Mouse (Mus musculus) regulatory T cell (primary cell): Measurements from ENCODE around the gene Gadd45a.

ENCODE experiments used
- in situ Hi-C: fragments of 300-600 bp; cut with MboI, MseI; formaldehyde crosslinking; loops from one replicate; pipeline ENCODE4 v1.15.1; 2025; ENCODE audit warnings: high pct_unique_total_duplicates

Gene Gadd45a

GRCm38 (mm10) chr6:67036837-67037628 lies at the start of gene Gadd45a:
Gene Gadd45a, minus strand, starts transcription at chr6:67037457.
- in situ Hi-C loops: loop anchor here (5.0 kb wide), 1 partner anchor 120 kb away; no protein-coding TSS in a partner anchor

- in situ Hi-C loops: no loop called here
Observed at GRCm38 (mm10) chr6:67085850-67086437, 48.7 kb upstream of the Gadd45a start.

- in situ Hi-C loops: no loop called here
Observed at GRCm38 (mm10) chr6:67084465-67084864, 47.2 kb upstream of the Gadd45a start.

GRCm38 (mm10) chr6:67081141-67081540 lies 43.9 kb upstream of the Gadd45a start:
- in situ Hi-C loops: no loop called here

- in situ Hi-C loops: no loop called here
Observed at GRCm38 (mm10) chr6:67078076-67078475, 40.8 kb upstream of the Gadd45a start.

- in situ Hi-C loops: no loop called here
Observed at GRCm38 (mm10) chr6:67077477-67077876, 40.2 kb upstream of the Gadd45a start.

- in situ Hi-C loops: no loop called here
Observed at GRCm38 (mm10) chr6:67076348-67076747, 39.1 kb upstream of the Gadd45a start.

- in situ Hi-C loops: no loop called here
Observed at GRCm38 (mm10) chr6:67074868-67075267, 37.6 kb upstream of the Gadd45a start.

- in situ Hi-C loops: no loop called here
Observed at GRCm38 (mm10) chr6:67073929-67074328, 36.7 kb upstream of the Gadd45a start.

GRCm38 (mm10) chr6:67073446-67073845 lies 36.2 kb upstream of the Gadd45a start:
- in situ Hi-C loops: no loop called here

GRCm38 (mm10) chr6:67071615-67072014 lies 34.4 kb upstream of the Gadd45a start:
- in situ Hi-C loops: no loop called here

- in situ Hi-C loops: no loop called here
Observed at GRCm38 (mm10) chr6:67069800-67070315, 32.6 kb upstream of the Gadd45a start.

- in situ Hi-C loops: no loop called here
Observed at GRCm38 (mm10) chr6:67069219-67069762, 32.0 kb upstream of the Gadd45a start.

- in situ Hi-C loops: no loop called here
Observed at GRCm38 (mm10) chr6:67060057-67060456, 22.8 kb upstream of the Gadd45a start.

GRCm38 (mm10) chr6:67057991-67058696 lies 20.9 kb upstream of the Gadd45a start:
- in situ Hi-C loops: no loop called here

GRCm38 (mm10) chr6:67057574-67057973 lies 20.3 kb upstream of the Gadd45a start:
- in situ Hi-C loops: no loop called here

GRCm38 (mm10) chr6:67056889-67057564 lies 19.8 kb upstream of the Gadd45a start:
- in situ Hi-C loops: no loop called here

- in situ Hi-C loops: no loop called here
Observed at GRCm38 (mm10) chr6:67056108-67056888, 19.0 kb upstream of the Gadd45a start.

GRCm38 (mm10) chr6:67050063-67050462 lies 12.8 kb upstream of the Gadd45a start:
- in situ Hi-C loops: loop anchor here (5.0 kb wide), 1 partner anchor 62 kb away; no protein-coding TSS in a partner anchor

- in situ Hi-C loops: loop anchor here (5.0 kb wide), 1 partner anchor 63 kb away; no protein-coding TSS in a partner anchor
Observed at GRCm38 (mm10) chr6:67049695-67050038, 12.4 kb upstream of the Gadd45a start.
